Mouse (Mus musculus): ENCODE data around the gene 1700020N15Rik. TPM values are rescaled to one million over a fixed set of nuclear protein-coding genes. Genes with fewer than 3 reads are reported as not detected.

1700020N15Rik gene
- polyA plus RNA-seq (2015; fragmentation: Nextera tagmentation; extraction: Ambion mirVana): not detected in 2 replicates

DNA sequence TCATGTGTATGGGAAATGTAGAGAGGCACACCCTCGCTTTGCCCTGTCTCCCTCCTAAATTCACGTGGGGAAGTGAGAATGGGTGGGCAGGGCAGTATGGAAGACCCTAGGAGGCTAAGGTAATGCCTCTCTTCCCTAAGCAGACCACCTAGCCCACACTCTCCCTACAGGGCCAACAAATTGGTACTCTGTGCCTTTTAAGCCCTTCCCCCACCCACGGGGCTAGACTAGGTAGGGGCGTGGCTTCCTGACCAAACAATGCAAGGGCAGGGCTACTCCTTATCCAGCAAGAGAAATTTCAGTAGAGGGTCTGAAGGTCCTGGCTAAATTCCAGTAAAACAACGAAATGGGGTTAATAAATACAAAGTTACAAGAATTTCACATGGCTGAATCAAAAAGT lies at the start of gene 1700020N15Rik:
Gene 1700020N15Rik (plus strand): TSS at position 301 of the 400 bp plus-strand sequence.

All from skeletal muscle tissue, postnatal 0 days (tissue).